Mouse (Mus musculus): Measurements from ENCODE around the gene Apon. TPM values are rescaled to one million over a fixed set of nuclear protein-coding genes. Genes with fewer than 3 reads are reported as not detected.

Gene Apon
- polyA plus RNA-seq (2012; fragmentation: generic; extraction: Trizol), result 0.16 TPM
- long read RNA-seq, experiment 1, result 0 reads
- long read RNA-seq, experiment 2, result 0 reads

DNA sequence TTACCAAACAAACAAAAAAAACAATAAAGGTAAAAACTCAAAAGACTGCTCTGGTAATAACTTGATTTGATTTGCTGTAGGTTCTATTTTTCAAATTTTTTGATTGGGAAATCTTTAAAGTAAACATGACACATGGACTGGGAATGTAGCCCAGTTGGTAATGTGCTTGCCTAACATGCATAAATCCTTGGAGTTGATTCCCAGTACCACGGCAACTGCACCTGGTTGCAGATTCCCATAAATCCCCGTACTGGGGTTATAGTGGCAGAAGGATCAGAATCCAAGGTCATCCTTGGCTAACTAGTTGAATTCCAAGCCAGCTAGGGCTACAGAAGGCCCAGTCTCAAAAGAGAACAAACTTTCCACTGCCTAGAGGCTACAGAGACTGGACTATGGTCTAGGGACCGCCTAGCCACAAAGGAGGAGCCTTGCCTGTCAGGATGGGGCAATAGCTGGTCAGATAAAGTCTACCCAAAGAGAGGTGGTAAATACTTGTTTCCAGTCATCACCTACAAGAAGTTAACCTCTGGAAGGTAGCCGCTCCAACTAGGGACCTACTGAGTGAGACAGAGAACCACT, at the start of gene Apon:
Gene Apon, plus strand, starts transcription at position 420 of the 579 bp plus-strand sequence.
- H3K79me2 ChIP-seq (ENCODE audit: control insufficient read depth, insufficient read depth), result no peaks in the 10 kb centered on the region
- H3K36me3 ChIP-seq (ENCODE audit: control insufficient read depth, insufficient read depth), result peaks cover 42% of the 10 kb centered on the region
- H3K79me3 ChIP-seq (ENCODE audit: low read depth), result no peaks in the 10 kb centered on the region
- no peaks in the 10 kb centered on the region for H3K27me3 ChIP-seq (ENCODE audit: control insufficient read depth, insufficient read depth, insufficient read length)
- TF ChIP-seq MAX (IDR thresholded peaks at IDR 0.05) (no peak), CEBPB (IDR thresholded peaks at IDR 0.05; ENCODE audit: low read depth) (peak; percentile 65), MYOD1 (IDR thresholded peaks at IDR 0.05; ENCODE audit: control insufficient read depth, insufficient read length, low read depth) (no peak), FOSL1 (IDR thresholded peaks at IDR 0.05; ENCODE audit: insufficient read depth, low read length, poor library complexity, severe bottlenecking) (no peak), CTCF (IDR thresholded peaks at IDR 0.05; ENCODE audit: control insufficient read depth, insufficient read depth, insufficient read length) (no peak), USF1 (IDR thresholded peaks at IDR 0.05; ENCODE audit: low read depth) (no peak)
- no peak within 1 kb of the TSS for H3ac ChIP-seq (ENCODE audit: control insufficient read depth, insufficient read length, low read depth)
- H3K4me3 ChIP-seq (ENCODE audit: insufficient read depth, poor library complexity, severe bottlenecking), result no peak within 1 kb of the TSS

DNA sequence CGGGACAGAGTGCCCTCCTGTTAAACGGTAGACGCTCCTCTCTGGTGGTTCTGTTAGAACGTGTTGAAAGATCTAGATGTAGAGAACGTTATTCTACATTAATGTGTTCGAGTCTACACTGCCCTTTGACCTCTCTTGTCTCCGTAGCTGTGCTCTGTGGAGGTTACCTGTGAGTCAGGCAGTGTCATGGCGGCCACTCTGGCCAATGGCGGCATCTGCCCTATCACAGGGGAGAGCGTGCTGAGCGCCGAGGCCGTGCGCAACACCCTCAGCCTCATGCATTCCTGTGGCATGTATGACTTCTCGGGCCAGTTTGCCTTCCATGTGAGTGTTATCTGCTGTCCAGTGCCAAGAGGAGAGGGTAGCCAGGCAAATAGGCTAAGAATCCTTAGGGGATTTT, 49.0 kb upstream of the Apon start:
- TF ChIP-seq CEBPB (IDR thresholded peaks at IDR 0.05; ENCODE audit: low read depth) (no peak), MAX (IDR thresholded peaks at IDR 0.05) (no peak), MYOG (IDR thresholded peaks at IDR 0.05; ENCODE audit: control insufficient read depth, extremely low read depth, insufficient read length) (no peak), MYOD1 (IDR thresholded peaks at IDR 0.05; ENCODE audit: control insufficient read depth, insufficient read length, low read depth) (no peak), FOSL1 (IDR thresholded peaks at IDR 0.05; ENCODE audit: insufficient read depth, low read length, poor library complexity, severe bottlenecking) (no peak), USF1 (IDR thresholded peaks at IDR 0.05; ENCODE audit: low read depth) (no peak), CTCF (IDR thresholded peaks at IDR 0.05; ENCODE audit: control insufficient read depth, insufficient read depth, insufficient read length) (no peak)
- Histone ChIP-seq H3K79me2 (ENCODE audit: control insufficient read depth, insufficient read depth) (peaks cover 12% of the 10 kb centered on the region), H3K36me3 (ENCODE audit: control insufficient read depth, insufficient read depth) (peaks cover 2% of the 10 kb centered on the region), H3K4me3 (ENCODE audit: insufficient read depth, poor library complexity, severe bottlenecking) (no peak overlapping the region), H3K79me3 (ENCODE audit: low read depth) (no peaks in the 10 kb centered on the region), H3ac (ENCODE audit: control insufficient read depth, insufficient read length, low read depth) (no peak overlapping the region), H3K27me3 (ENCODE audit: control insufficient read depth, insufficient read depth, insufficient read length) (no peaks in the 10 kb centered on the region)

DNA sequence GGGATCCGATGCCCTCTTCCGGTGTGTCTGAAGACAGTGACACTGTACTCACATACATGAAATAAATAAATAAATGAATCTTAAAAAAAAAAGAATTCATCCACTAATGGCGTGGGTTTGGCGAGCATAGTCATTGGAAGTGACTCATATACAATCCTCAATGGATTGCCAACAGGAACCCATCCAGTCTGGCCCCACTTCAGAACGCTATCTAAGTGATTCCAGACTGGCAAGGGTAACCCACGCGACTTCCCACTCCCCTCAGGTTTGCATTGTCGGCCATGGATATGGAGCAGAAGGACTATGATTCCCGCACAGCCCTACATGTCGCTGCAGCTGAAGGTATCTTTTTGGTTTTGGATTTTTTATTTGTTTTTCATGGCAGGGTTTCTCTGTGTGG, 45.6 kb upstream of the Apon start:
- Histone ChIP-seq H3K36me3 (ENCODE audit: control insufficient read depth, insufficient read depth) (peaks cover 6% of the 10 kb centered on the region), H3K27me3 (ENCODE audit: control insufficient read depth, insufficient read depth, insufficient read length) (no peaks in the 10 kb centered on the region), H3K4me3 (ENCODE audit: insufficient read depth, poor library complexity, severe bottlenecking) (no peak overlapping the region), H3ac (ENCODE audit: control insufficient read depth, insufficient read length, low read depth) (no peak overlapping the region), H3K79me2 (ENCODE audit: control insufficient read depth, insufficient read depth) (peaks cover 26% of the 10 kb centered on the region), H3K79me3 (ENCODE audit: low read depth) (peaks cover 13% of the 10 kb centered on the region)
- no peak for TF ChIP-seq MYOD1 (IDR thresholded peaks at IDR 0.05; ENCODE audit: control insufficient read depth, insufficient read length, low read depth)
- TF ChIP-seq CEBPB (IDR thresholded peaks at IDR 0.05; ENCODE audit: low read depth), result no peak
- TF ChIP-seq FOSL1 (IDR thresholded peaks at IDR 0.05; ENCODE audit: insufficient read depth, low read length, poor library complexity, severe bottlenecking), result no peak

DNA sequence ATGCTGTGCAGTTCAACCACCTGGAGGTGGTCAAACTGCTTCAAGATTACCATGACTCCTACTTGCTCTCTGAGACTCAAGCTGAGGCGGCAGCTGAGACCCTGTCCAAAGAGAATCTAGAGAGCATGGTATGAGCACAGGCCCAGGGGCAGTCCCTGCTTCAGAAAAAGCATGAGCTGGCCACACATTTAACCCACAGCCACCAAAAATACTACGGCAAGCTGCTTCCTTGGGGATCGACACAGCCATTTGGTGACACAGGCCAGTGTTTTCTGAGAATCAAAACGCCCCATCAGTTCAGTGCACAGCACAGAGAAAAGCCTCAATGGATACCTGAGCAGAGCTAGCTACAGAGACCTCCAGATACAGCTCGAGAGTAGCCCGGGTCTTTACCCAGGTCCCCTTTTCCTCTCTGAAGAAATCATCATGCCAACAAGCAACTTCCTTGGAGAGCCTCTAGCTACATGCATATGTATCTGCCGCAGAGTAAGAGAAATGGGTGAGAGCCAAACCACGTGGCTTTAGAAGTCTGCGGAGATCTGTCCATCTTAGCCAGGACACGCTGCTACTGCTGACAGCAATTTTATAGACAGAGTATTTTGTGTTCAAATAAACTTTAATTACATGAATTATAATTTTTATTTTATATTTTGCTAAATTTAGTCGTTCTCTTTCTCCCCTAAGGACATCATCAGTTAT, 44.4 kb upstream of the Apon start:
- peaks cover 13% of the 10 kb centered on the region for H3K79me3 ChIP-seq (ENCODE audit: low read depth)
- H3ac ChIP-seq (ENCODE audit: control insufficient read depth, insufficient read length, low read depth), result no peak overlapping the region
- H3K27me3 ChIP-seq (ENCODE audit: control insufficient read depth, insufficient read depth, insufficient read length), result no peaks in the 10 kb centered on the region
- H3K36me3 ChIP-seq (ENCODE audit: control insufficient read depth, insufficient read depth), result peaks cover 6% of the 10 kb centered on the region
- peaks cover 26% of the 10 kb centered on the region for H3K79me2 ChIP-seq (ENCODE audit: control insufficient read depth, insufficient read depth)
- H3K4me3 ChIP-seq (ENCODE audit: insufficient read depth, poor library complexity, severe bottlenecking), result no peak overlapping the region
- TF ChIP-seq CTCF (IDR thresholded peaks at IDR 0.05; ENCODE audit: control insufficient read depth, insufficient read depth, insufficient read length), result no peak
- TF ChIP-seq FOSL1 (IDR thresholded peaks at IDR 0.05; ENCODE audit: insufficient read depth, low read length, poor library complexity, severe bottlenecking), result no peak
- TF ChIP-seq MAX (IDR thresholded peaks at IDR 0.05), result no peak
- no peak for TF ChIP-seq MYOD1 (IDR thresholded peaks at IDR 0.05; ENCODE audit: control insufficient read depth, insufficient read length, low read depth)
- TF ChIP-seq CEBPB (IDR thresholded peaks at IDR 0.05; ENCODE audit: low read depth), result no peak
- TF ChIP-seq MYOG (IDR thresholded peaks at IDR 0.05; ENCODE audit: control insufficient read depth, extremely low read depth, insufficient read length), result no peak
- TF ChIP-seq USF1 (IDR thresholded peaks at IDR 0.05; ENCODE audit: low read depth), result no peak

DNA sequence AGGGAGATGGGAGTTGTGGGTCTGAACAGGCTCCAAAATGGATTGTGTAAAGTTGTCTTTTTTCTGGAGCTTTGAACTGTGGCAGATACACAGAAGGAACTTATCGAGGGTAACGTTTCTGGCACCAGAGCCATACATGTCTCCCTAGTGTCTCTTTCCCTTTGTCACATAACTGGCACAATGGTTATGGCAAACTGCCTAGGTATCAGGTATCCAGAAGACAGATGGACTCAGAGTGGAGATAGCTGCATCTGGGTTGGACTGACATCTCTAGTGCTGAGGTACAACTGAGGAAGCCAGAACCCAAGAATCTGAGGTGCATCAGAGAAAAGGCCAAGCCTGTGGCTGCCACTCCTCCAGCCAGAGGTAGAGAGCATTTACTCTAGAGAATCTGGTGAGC, 43.8 kb upstream of the Apon start:
- H3ac ChIP-seq (ENCODE audit: control insufficient read depth, insufficient read length, low read depth), result no peak overlapping the region
- H3K79me2 ChIP-seq (ENCODE audit: control insufficient read depth, insufficient read depth), result peaks cover 26% of the 10 kb centered on the region
- no peak overlapping the region for H3K4me3 ChIP-seq (ENCODE audit: insufficient read depth, poor library complexity, severe bottlenecking)
- H3K36me3 ChIP-seq (ENCODE audit: control insufficient read depth, insufficient read depth), result peaks cover 6% of the 10 kb centered on the region
- H3K79me3 ChIP-seq (ENCODE audit: low read depth), result peaks cover 13% of the 10 kb centered on the region
- TF ChIP-seq MYOD1 (IDR thresholded peaks at IDR 0.05; ENCODE audit: control insufficient read depth, insufficient read length, low read depth) (no peak), MAX (IDR thresholded peaks at IDR 0.05) (no peak), CTCF (IDR thresholded peaks at IDR 0.05; ENCODE audit: control insufficient read depth, insufficient read depth, insufficient read length) (no peak), CEBPB (IDR thresholded peaks at IDR 0.05; ENCODE audit: low read depth) (no peak), MYOG (IDR thresholded peaks at IDR 0.05; ENCODE audit: control insufficient read depth, extremely low read depth, insufficient read length) (no peak), USF1 (IDR thresholded peaks at IDR 0.05; ENCODE audit: low read depth) (no peak)
- no peaks in the 10 kb centered on the region for H3K27me3 ChIP-seq (ENCODE audit: control insufficient read depth, insufficient read depth, insufficient read length)

Data from C2C12 (cell line).